ENCODE assay signal across 19 mouse cellular contexts in the genomic region with DNA sequence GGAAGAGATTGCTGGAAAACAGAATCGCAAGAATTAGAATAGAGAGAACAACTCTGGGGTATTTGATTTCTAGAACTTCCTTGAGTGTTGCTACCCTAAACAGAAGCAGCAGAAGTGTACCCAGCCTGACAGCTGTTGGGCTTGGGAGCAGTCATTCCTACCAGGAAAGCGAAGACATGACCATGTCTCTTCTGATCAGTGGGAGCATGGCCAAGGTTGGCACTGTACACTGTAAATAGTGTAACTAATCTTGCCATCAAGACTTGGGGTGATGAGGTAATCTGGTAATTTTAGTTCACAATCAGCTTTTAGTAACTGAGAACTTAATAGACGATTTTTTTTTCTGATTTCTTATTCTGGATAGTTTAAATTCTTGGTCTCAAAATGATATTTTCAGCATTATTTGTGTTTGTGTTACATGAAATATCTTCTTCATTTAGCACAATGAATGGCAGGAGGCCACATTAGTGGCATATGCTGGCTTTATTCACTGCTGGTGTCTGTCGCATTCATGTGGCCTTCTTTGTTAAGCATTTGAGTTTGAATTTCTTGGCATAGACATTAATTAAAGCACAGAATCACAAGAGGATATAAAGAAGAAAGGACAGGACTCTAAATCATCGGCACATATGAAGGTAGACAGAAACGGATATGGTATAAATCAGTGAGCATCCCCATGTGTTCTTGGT.
DNase-seq lines count a peak whose midpoint lies in the region; ATAC-seq and TF ChIP-seq lines count a peak whose summit lies in the region.
"Had no signal": no experiment of that assay in that cellular context is flagged by ENCODE, and none has a peak within 500 bp of the region (broad histone marks: within the 10 kb centered on the region; RNA-seq: fewer than 3 reads in every experiment).

No protein-coding gene starts in this region.

- H3K9me3 ChIP-seq in hindbrain, postnatal 0 days (ENCODE audit: low read length) = no peaks in the 10 kb centered on the region
- no peaks in the 10 kb centered on the region for H3K9me3 ChIP-seq in hindbrain, embryonic 12.5 days (replicated peaks)
- H3K9me3 ChIP-seq: embryonic facial prominence, embryonic 10.5 days had no signal

- no peak for DNase-seq in cerebellum, adult 8-10 months
- DNase-seq in hindbrain, postnatal 0 days (ENCODE audit: low spot score) = peak; percentile 52
- peak; percentile 53 for DNase-seq in cerebellum, adult 11-12 months
- DNase-seq in cerebellum, postnatal 14 days = peak; percentile 62 to 68
- DNase-seq in adrenal gland, adult 8-10 months = no peak
- DNase-seq in kidney, postnatal 36 days = no peak
- DNase-seq: adrenal gland, postnatal 36 days; heart, adult 11 months; kidney, adult 18-20 months; lung, postnatal 4 days; right cerebral cortex, adult 18-20 months; right cerebral cortex, postnatal 4 days; thymus, adult 18-20 months; thymus, postnatal 4 days had no signal

- no peak overlapping the region for H3K9ac ChIP-seq in hindbrain, postnatal 0 days (replicated peaks; ENCODE audit: low read length)
- no peak overlapping the region for H3K9ac ChIP-seq in hindbrain, embryonic 12.5 days

- peak overlapping the region; percentile 51; the same call in 1 of the 2 replicates for H3K27ac ChIP-seq in hindbrain, postnatal 0 days
- no peak overlapping the region for H3K27ac ChIP-seq in hindbrain, embryonic 12.5 days
- H3K27ac ChIP-seq: embryonic facial prominence, embryonic 10.5 days had no signal

- WGBS in hindbrain, postnatal 0 days = 63% methylated on average over 6 of the region's 6 CpGs
- WGBS in hindbrain, embryonic 12.5 days = 82% methylated on average over 6 of the region's 6 CpGs

- no peak for TF ChIP-seq CTCF in hindbrain, postnatal 0 days (IDR thresholded peaks at IDR 0.05; ENCODE audit: low read depth)

- no peaks in the 10 kb centered on the region for H3K4me1 ChIP-seq in hindbrain, postnatal 0 days (ENCODE audit: insufficient read depth, low read length)
- H3K4me1 ChIP-seq in hindbrain, embryonic 12.5 days = no peaks in the 10 kb centered on the region
- H3K4me1 ChIP-seq: embryonic facial prominence, embryonic 10.5 days had no signal

- ATAC-seq in cerebellum, adult (ENCODE audit: insufficient number of reproducible peaks, low FRiP score, low TSS enrichment) = peak; percentile 60; the same call in 1 of the 2 replicates
- 0 out of 2 replicates have a peak, but pooled peaks have one; percentile 58 for ATAC-seq in hindbrain, postnatal 0 days
- no peak for ATAC-seq in hindbrain, embryonic 12.5 days (ENCODE audit: low FRiP score)
- ATAC-seq: midbrain, embryonic 16.5 days had no signal

- no peak overlapping the region for H3K4me2 ChIP-seq in hindbrain, postnatal 0 days (ENCODE audit: low read depth, low read length)
- H3K4me2 ChIP-seq in hindbrain, embryonic 12.5 days (replicated peaks) = no peak overlapping the region
- H3K4me2 ChIP-seq: heart, embryonic 11.5 days had no signal

- no peak overlapping the region for H3K4me3 ChIP-seq in hindbrain, postnatal 0 days (ENCODE audit: low read length)
- H3K4me3 ChIP-seq in hindbrain, embryonic 12.5 days = no peak overlapping the region
- H3K4me3 ChIP-seq: embryonic facial prominence, embryonic 10.5 days had no signal

- H3K36me3 ChIP-seq in hindbrain, postnatal 0 days (ENCODE audit: insufficient read depth, low read length) = no peaks in the 10 kb centered on the region
- H3K36me3 ChIP-seq in hindbrain, embryonic 12.5 days = no peaks in the 10 kb centered on the region
- H3K36me3 ChIP-seq: embryonic facial prominence, embryonic 10.5 days had no signal

- H3K27me3 ChIP-seq in hindbrain, postnatal 0 days (ENCODE audit: insufficient read depth, low read length) = no peaks in the 10 kb centered on the region
- H3K27me3 ChIP-seq in hindbrain, embryonic 12.5 days = no peaks in the 10 kb centered on the region

Comparison
In these comparisons a context has a peak if more than half of its experiments do, and no peak if none do; other contexts are left out.
1. DNase-seq: peak in hindbrain, postnatal 0 days (single experiment), cerebellum, adult 11-12 months (single experiment) and cerebellum, postnatal 14 days (2 of 2); none in cerebellum, adult 8-10 months (single experiment), adrenal gland, adult 8-10 months (single experiment) and kidney, postnatal 36 days (0 of 2).